Mouse (Mus musculus) bone marrow macrophage, adult 2 months (primary cell): ENCODE data around the gene Ccdc154. TPM values are rescaled to one million over a fixed set of nuclear protein-coding genes. Genes with fewer than 3 reads are reported as not detected.
A peak's percentile ranks its signal among the peaks of the same experiment; 100 is the strongest.
"Not testable (repeated sequence)": the region's sequence is repeated elsewhere in the genome, so short reads cannot be mapped to it uniquely, and the experiment has no call there.

ENCODE experiments used
- H3K27ac ChIP-seq: 2 replicates; pipeline ENCODE4 v1.5.1; 2012; ENCODE audit warnings: low read depth, low read length; ENCODE audit not compliant: insufficient read depth
- H3K4me1 ChIP-seq: 2 replicates; pipeline ENCODE4 v1.6.1; 2012; ENCODE audit warnings: low read length; ENCODE audit not compliant: control insufficient read depth, insufficient read depth
- H3K4me3 ChIP-seq: 2 replicates; pipeline ENCODE4 v1.5.1; 2012; ENCODE audit warnings: mild to moderate bottlenecking, low read length, moderate library complexity; ENCODE audit not compliant: insufficient read depth
- CTCF ChIP-seq: IDR thresholded peaks from 2 replicates; pipeline ENCODE4 v1.5.1; 2012; ENCODE audit warnings: low read depth, mild to moderate bottlenecking, low read length, moderate library complexity
- POLR2A ChIP-seq: IDR thresholded peaks from 2 replicates; pipeline ENCODE4 v1.6.1; 2012; ENCODE audit warnings: mild to moderate bottlenecking, low read depth, low read length, borderline replicate concordance
- polyA plus RNA-seq: library from polyadenylated mRNA; stranded (reverse); fragments of >200 nt; gene quantifications from 2 replicates; pipeline ENCODE4 v1.2.4, GENCODE M21; 2012; ENCODE audit not compliant: missing spikeins, insufficient read depth, insufficient read length

Ccdc154 gene
- polyA plus RNA-seq: 0.33 TPM in 1 of 2 replicates, not detected in the other

DNA sequence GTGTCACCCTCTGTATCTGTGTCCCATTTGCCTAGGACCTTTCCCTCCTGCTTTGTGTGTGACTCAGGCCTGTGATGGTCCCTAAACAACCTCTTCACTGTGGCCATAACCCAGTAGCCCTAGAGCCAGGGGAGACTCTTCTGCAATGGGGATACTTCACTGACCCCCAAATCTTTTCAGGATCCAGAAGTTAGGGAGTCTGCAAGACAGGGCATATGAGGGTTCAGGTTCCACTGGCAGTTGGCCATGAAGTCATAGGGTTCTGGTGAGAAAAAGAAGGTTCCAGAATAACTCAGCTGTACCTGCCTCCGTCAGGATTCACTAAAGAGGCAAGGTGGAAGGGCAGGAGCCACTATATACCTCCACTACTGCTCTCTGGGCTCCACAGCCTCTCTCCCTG is at the start of gene Ccdc154:
TSS of gene Ccdc154 (plus strand) at position 301 of the 400 bp plus-strand sequence.
- TF ChIP-seq POLR2A (no peak), CTCF (no peak)
- no peak within 1 kb of the TSS for H3K4me3 ChIP-seq

DNA sequence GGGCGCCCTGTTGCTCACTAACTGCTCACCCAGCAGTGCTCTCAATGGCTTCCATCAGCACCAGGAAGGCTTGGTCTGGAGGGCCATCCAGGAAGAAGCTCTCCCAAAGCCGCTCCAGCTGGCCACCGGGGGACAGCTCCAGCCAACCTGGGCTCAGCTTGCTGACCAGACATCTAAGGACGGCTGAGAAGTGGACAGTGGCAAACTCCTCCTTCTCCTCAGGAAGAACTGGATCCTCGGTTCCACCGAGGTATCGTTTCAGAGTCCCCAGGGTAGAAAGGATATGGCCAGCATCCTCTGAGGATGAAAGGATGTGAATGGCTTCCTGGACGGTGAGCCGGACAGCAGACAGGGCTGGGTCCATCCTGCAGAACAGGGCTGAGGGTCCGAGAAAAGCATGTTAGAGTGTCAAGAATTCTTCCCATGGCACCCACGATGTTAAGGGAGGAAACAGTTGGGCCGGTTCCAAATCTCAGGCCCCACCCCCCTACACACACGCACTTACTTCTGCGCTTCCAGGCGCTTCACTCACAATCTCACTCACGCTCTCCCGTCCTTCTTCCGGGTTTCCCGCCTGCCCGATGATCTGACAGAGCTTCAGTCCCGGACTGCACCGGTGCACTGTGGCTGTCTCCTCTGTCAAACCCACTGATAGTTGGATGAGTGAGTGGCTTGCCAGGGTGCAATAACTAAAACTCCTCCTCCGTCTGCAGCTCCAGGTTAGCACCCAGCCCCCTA is 47.2 kb upstream of the Ccdc154 start:
- TF ChIP-seq CTCF (no peak), POLR2A (no peak)

More for the DNA sequence above, at the start of gene Ccdc154:
- no peaks in the 10 kb centered on the region for H3K4me1 ChIP-seq
- H3K27ac ChIP-seq: no peak within 1 kb of the TSS

DNA sequence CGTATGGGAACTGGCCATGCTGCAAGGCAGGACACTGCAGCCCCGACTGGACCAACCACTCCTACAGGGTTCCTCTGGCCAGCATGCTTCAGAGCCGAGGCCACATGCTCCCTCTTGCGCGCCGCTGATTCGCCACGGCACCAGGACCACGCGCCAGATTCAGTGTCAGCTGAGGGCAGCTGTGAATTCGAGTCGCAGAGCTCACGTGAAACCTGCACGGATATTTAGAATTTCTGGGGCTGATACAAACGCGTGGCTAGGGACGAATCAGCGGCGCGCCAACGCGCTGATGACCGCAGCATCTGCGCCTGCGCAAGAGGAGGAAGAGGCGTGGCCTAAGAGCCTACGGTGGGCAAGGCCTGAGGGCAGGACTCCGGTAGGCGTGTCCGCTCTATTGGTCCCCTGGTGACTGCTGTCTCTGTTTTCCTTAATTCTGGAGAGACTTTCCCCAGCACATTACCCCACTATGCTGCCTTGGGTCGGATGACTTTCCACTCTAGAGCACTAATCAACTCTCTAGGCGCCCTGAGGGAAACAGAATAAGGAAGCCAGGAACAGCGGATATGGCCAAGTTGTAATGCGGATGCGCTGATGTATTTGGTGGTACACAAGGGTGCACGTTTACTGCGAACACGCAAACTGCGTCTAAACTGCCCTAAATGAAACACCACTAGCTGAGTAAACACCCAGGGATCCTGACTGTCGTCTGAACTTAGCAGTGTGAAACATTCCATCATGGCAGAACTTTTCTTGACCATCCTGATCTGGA is 46.4 kb upstream of the Ccdc154 start, which contains the start of gene Telo2:
TSS of gene Telo2 (minus strand) at position 304 of the 769 bp plus-strand sequence.
- Histone ChIP-seq H3K4me3 (peak within 1 kb of the TSS; percentile 65), H3K4me1 (peaks cover 36% of the 10 kb centered on the region), H3K27ac (peak within 1 kb of the TSS; percentile 87)
- TF ChIP-seq POLR2A (no peak), CTCF (no peak)

More for the DNA sequence above, 47.2 kb upstream of the Ccdc154 start:
- Histone ChIP-seq H3K27ac (peak overlapping the region; percentile 87), H3K4me1 (peaks cover 36% of the 10 kb centered on the region), H3K4me3 (peak overlapping the region; percentile 65)

DNA sequence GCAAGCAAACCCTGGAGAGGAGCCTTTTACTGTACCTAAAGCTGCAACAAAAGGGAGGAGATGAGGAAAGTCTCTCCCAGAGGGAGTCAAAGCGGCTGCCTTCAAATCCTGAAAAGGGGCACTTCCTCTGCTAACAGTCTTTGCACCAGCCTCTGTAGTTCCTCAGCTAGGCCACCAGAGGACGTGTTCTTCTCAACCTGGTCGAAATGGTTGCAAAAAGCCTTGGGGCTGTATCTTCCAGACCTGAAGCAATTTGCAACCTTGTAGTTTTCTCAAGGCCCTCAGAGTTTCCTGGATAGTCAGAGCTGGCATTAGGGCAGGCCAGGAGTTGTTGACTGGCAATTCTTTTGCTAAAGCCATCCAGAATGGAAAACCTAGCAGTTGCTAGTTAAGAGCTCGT is 45.0 kb upstream of the Ccdc154 start:
- peaks cover 25% of the 10 kb centered on the region for H3K4me1 ChIP-seq
- no peak overlapping the region for H3K27ac ChIP-seq
- TF ChIP-seq POLR2A (no peak), CTCF (peak; percentile 58; the same call in 1 of the 2 replicates)
- no peak overlapping the region for H3K4me3 ChIP-seq

DNA sequence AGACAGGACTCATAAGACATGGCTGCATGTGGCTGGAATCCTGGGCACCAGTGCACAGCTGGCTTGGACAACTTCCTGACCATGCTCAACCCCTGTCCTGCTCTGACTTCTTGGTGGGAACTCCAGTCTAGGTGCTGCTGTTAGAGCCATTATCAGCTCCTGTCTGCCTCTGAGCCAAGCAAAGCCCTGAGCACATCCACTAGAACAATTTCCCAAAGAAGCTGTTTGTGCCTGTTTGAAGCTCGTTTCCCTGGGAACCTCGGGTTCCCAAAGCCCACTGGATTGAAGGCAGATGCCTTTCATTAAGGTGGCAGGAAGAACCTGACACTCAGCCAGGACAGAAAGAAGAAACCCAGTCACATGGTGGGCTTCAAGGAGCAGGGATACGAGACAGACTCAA is 41.9 kb upstream of the Ccdc154 start, which contains the start of gene Ptx4:
TSS of gene Ptx4 (plus strand) at position 355 of the 400 bp plus-strand sequence.
- TF ChIP-seq POLR2A (no peak), CTCF (no peak)
- H3K4me3 ChIP-seq: no peak within 1 kb of the TSS
- peaks cover 4% of the 10 kb centered on the region; the same call in 1 of the 2 replicates for H3K4me1 ChIP-seq
- H3K27ac ChIP-seq: no peak within 1 kb of the TSS

DNA sequence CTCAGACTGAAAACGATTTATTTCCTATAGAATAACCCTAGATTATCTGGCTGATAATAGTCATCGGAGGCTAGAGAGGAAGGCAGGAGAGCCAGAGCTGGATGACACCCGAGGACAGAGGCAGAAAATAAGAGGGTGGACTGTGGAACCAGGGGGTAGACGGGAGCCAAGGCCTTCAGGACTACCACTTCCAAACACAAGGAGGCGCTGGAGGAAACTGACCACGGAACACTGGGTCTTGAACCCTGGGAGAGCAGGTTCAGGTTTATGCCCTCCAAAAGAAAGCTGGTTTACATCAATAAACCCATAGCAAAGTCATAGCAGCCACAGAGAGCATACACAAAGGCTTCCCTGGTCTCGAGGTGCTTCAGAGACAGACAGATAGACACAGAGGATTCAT is 38.3 kb upstream of the Ccdc154 start:
- TF ChIP-seq POLR2A (no peak), CTCF (no peak; the same call in 1 of the 2 replicates)
- no peak overlapping the region for H3K27ac ChIP-seq
- H3K4me1 ChIP-seq: peaks cover 2% of the 10 kb centered on the region; the same call in 1 of the 2 replicates
- no peak overlapping the region for H3K4me3 ChIP-seq

DNA sequence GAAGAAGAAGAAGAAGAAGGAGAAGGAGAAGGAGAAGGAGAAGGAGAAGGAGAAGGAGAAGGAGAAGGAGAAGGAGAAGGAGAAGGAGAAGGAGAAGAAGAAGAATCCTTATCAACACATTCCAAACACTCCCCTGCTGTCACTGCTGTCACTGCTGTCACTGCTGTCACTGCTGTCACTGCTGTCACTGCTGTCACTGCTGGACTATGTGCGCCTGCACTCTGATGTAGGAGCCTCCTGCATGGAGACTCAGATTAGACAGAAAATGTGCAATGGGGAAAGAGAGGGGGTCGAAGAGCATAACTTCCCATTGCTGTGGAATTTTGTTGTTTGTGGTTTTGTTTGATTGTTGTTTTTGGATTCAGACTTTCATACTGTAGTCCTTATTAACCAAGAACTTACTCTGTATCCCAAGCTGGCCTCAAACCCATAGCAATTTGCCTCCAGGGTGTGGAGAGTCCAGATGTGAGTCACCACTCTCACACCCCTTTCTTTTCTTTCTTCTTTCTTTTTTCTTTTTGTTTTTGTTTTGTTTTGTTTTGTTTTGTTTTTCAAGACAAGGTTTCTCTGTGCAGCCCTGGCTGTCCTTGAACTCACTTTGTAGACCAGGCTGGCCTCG is 36.7 kb upstream of the Ccdc154 start:
- H3K27ac ChIP-seq: not testable (repeated sequence)

DNA sequence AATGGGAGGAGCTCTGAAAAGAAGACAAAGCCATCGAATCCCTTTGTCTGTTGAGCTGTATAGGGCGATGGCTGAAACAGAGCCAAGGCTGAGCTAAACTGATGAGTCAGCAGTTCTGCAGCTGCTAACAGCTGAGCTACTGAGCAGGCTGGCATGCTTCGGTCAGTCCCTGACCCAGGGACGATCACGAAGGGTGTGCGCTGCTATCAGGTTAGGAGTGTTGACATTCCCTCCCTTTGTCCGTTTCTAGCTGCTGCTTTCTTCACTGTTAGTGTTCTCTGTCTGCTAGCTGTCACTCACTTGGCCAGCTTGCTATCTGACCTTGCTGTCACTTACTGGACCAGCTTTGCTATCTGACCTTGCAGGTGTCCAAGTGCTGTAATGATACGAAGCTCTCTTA is 35.2 kb upstream of the Ccdc154 start:
- TF ChIP-seq POLR2A (no peak), CTCF (no peak)
- Histone ChIP-seq H3K4me3 (no peak overlapping the region), H3K27ac (no peak overlapping the region), H3K4me1 (peaks cover 5% of the 10 kb centered on the region; the same call in 1 of the 2 replicates)

More for the DNA sequence above, 36.7 kb upstream of the Ccdc154 start:
- H3K4me1 ChIP-seq, H3K4me3 ChIP-seq: not testable (repeated sequence)

DNA sequence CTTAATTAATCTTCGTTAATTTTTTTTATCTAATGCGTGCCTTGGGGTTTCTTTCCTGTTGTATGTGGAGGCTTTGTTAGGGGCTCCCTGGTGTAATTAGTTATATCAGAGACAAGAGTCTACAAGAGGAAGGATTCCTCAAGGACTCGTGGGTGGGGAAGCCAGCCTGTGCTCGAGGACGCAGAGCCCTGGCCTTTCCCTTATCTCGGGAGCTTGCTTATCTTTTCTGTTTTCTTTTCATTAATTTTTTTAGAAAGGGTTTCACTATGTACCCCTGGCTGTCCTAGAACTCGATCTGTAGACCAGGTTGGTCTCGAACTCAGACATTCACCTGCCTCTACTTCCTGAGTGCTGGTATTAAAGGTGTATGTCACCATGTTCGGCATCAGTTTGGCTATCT is 34.6 kb upstream of the Ccdc154 start:
- H3K27ac ChIP-seq: no peak overlapping the region
- TF ChIP-seq POLR2A: no peak
- no peak for TF ChIP-seq CTCF
- no peak overlapping the region for H3K4me3 ChIP-seq
- peaks cover 5% of the 10 kb centered on the region for H3K4me1 ChIP-seq
